Mouse (Mus musculus) CH12.LX (cell line): ENCODE measurements around the gene Gmds.

ENCODE experiments used
- CTCF ChIP-seq, 2 experiments: IDR thresholded peaks in 1 of 2; conservative IDR thresholded peaks in 1 of 2; 2 replicates each; pipeline ENCODE4 v1.5.1; 2011 to 2012; ENCODE audit warnings: low read depth in 2 of 2, low read length in 2 of 2, improper control_type of control experiment in 1 of 2, inconsistent platforms in 1 of 2, mild to moderate bottlenecking in 1 of 2, moderate library complexity in 1 of 2
- KAT2A ChIP-seq: IDR thresholded peaks from 2 replicates; pipeline ENCODE4 v1.6.1; 2012; ENCODE audit warnings: low read length, improper control_type of control experiment, inconsistent platforms; ENCODE audit not compliant: insufficient replicate concordance
- MAX ChIP-seq: IDR thresholded peaks from 2 replicates; pipeline ENCODE4 v1.6.1; 2011; ENCODE audit warnings: low read length, improper control_type of control experiment
- POLR2A ChIP-seq: IDR thresholded peaks from 2 replicates; pipeline ENCODE4 v1.6.1; 2011; ENCODE audit warnings: low read depth, mild to moderate bottlenecking, improper control_type of control experiment, low read length
- RCOR1 ChIP-seq: conservative IDR thresholded peaks from 2 replicates; pipeline ENCODE4 v1.6.1; 2012; ENCODE audit warnings: low read depth, mild to moderate bottlenecking, inconsistent platforms, low read length, improper control_type of control experiment
- SIN3A ChIP-seq: IDR thresholded peaks from 2 replicates; pipeline ENCODE4 v1.6.1; 2012; ENCODE audit warnings: low read length, improper control_type of control experiment, inconsistent platforms
- USF2 ChIP-seq: conservative IDR thresholded peaks from 2 replicates; pipeline ENCODE4 v1.6.1; 2011; ENCODE audit warnings: low read depth, low read length, improper control_type of control experiment

DNA sequence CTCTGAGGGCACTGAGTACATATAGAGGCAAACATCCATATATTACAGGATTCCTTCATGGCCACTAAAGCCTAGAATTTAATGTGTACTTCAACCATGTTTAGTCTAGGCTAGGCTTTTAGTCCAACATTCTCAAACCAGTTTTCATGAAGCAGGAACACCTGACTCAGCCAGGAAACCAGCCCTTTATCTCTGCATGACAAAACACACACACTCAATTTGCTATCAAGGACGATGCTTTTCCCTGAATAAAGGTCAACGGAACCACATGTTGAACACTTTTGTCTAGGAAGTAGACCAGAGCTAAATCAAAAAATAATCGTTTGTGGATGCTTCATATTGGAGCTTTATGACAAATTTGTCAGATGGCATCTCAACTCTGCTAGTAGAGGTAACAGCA is 429.5 kb downstream of the Gmds start:
- no peak for TF ChIP-seq CTCF (conservative IDR thresholded peaks at IDR 0.05 in 1 of 2, IDR thresholded peaks at IDR 0.05 in 1 of 2; ENCODE audit: low read depth in 2 of 2, low read length in 2 of 2)
- TF ChIP-seq POLR2A, result no peak
- TF ChIP-seq KAT2A, result no peak
- no peak for TF ChIP-seq SIN3A
- TF ChIP-seq MAX, result no peak
- no peak for TF ChIP-seq RCOR1
- TF ChIP-seq USF2, result no peak
